Mouse (Mus musculus) cerebellum, adult 2 months (tissue): ENCODE data around the gene Mrgpra6.

Experiments
- CTCF ChIP-seq: fragments of 200-500 bp; IDR thresholded peaks from 2 replicates; pipeline ENCODE4 v1.5.1; 2011; ENCODE audit warnings: low read depth, mild to moderate bottlenecking, control low read depth, low read length, moderate library complexity, borderline replicate concordance; ENCODE audit not compliant: insufficient read depth
- POLR2A ChIP-seq: fragments of 200-500 bp; IDR thresholded peaks from 2 replicates; pipeline ENCODE4 v1.6.1; 2011; ENCODE audit warnings: low read length, control low read depth, borderline replicate concordance; ENCODE audit not compliant: insufficient read depth

DNA sequence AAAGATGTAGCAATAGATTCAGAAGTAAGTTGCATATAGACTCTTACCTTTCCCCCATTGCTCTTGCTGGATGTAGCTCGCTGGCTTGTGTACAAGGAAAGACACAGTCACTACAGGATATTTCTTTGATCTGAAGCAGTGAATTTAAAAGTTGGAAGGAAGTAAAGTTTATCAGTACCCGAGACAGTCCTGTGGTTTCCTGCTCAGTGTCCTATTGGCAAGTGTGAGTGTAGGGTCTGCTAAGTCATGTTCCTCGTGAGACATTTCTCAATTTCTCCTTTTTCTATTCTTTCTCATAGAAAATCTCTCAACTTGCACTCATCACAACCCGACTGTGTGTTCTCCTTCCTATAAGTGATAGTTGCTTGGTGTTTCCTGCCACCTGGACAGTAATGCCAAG lies at the start of gene Mrgpra6:
- TF ChIP-seq CTCF: no peak
- TF ChIP-seq POLR2A: no peak
